Mouse (Mus musculus) 416B (cell line): ENCODE measurements around the gene Brca1.
"Not testable (repeated sequence)": the region's sequence is repeated elsewhere in the genome, so short reads cannot be mapped to it uniquely, and the experiment has no call there.

ENCODE experiments used
- DNase-seq: peaks from one replicate; pipeline ENCODE4 v3.0.0; 2011; ENCODE audit warnings: low read depth

The Brca1 gene

GRCm38 (mm10) chr11:101448899-101449298, 102.9 kb downstream of the Brca1 start:
- peak; percentile 79 for DNase-seq

- peak; percentile 94 for DNase-seq
These were observed 103.4 kb downstream of the Brca1 start, which contains the start of gene Ifi35 for GRCm38 (mm10) chr11:101448274-101448746. Ifi35 (plus strand) TSS chr11:101448407.

GRCm38 (mm10) chr11:101447786-101448185, 104.0 kb downstream of the Brca1 start:
- no peak for DNase-seq

GRCm38 (mm10) chr11:101446860-101447259, 104.9 kb downstream of the Brca1 start:
- not testable (repeated sequence) for DNase-seq

GRCm38 (mm10) chr11:101446319-101446718, 105.4 kb downstream of the Brca1 start:
- peak; percentile 59 for DNase-seq

- peak; percentile 64 for DNase-seq
These were observed 109.0 kb downstream of the Brca1 start for GRCm38 (mm10) chr11:101442760-101443159.

- peak; percentile 100 for DNase-seq
These were observed 109.5 kb downstream of the Brca1 start, which contains the start of gene Rpl27 for GRCm38 (mm10) chr11:101442127-101442693. Rpl27 (plus strand) TSS chr11:101442298.

GRCm38 (mm10) chr11:101441450-101442126, 110.2 kb downstream of the Brca1 start:
- not testable (repeated sequence) for DNase-seq
